Mouse (Mus musculus): ENCODE results near the gene Slc11a2. TPM values are rescaled to one million over a fixed set of nuclear protein-coding genes. Genes with fewer than 3 reads are reported as not detected.

Slc11a2 gene
- 19.7 and 30.4 TPM in 2 replicates for total RNA-seq (2017)

- no peak for ATAC-seq (replicated peaks; ENCODE audit: low read depth, poor library complexity, severe bottlenecking)
These were observed at the start of gene Slc11a2 for GRCm38 (mm10) chr15:100424396-100425122. Gene Slc11a2, minus strand, starts transcription at chr15:100425072.

DNA sequence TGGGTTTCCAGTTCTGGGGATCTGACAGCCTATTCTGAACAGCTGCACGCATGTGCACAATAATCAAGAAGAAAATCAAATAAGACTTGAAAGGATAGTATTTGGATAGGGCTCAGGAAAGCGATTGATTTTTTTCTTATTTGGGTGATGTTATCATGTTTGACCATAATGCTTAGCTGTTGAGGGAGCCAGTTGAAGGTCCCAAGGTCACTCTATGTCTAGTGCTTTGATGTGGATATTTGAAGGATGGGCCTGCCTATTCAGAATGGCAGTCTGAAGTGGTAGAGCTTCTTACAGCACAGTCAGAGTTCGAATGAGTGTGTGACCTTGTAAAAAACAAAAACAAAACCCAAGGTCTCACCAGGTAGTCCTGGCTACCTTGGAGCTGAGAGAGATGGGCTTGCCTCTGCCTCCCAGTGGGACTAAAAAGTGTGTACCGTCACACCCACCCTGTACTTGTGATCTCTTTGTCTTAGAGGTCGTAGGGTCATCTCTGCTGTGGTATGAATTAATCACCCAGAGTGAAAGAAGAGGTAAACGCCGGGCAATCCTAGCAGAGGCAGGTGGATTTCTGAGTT, 49.1 kb upstream of the Slc11a2 start:
- no peak for ATAC-seq (replicated peaks; ENCODE audit: low read depth, poor library complexity, severe bottlenecking)

DNA sequence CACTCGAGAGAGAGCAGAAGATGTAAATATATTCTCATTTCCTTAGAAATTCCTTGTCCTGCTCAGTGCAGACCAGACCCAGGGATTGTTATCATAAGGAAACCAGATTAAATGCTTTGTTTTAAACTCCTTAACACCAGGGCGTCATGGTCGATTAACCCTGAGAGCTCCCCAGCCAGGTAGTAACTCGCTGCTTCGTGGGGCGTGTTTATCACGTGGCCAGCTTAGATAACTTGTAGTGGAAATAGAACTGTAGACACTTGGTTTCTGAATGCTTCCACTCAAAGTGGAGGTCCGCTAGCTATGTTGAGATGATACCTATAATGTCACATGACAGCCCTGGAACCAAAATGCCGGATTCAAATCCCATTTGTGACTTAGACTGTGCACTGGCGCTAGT, 45.2 kb upstream of the Slc11a2 start:
- ATAC-seq (replicated peaks; ENCODE audit: low read depth, poor library complexity, severe bottlenecking) = no peak

GRCm38 (mm10) chr15:100469189-100469545, 44.3 kb upstream of the Slc11a2 start:
- peak; percentile 20; the same call in 1 of the 2 replicates for ATAC-seq (replicated peaks; ENCODE audit: low read depth, poor library complexity, severe bottlenecking)

GRCm38 (mm10) chr15:100468295-100469188, 43.7 kb upstream of the Slc11a2 start, which contains the start of gene Letmd1:
Gene Letmd1, plus strand, starts transcription at chr15:100469023.
- peak; percentile 92 for ATAC-seq (replicated peaks; ENCODE audit: low read depth, poor library complexity, severe bottlenecking)

DNA sequence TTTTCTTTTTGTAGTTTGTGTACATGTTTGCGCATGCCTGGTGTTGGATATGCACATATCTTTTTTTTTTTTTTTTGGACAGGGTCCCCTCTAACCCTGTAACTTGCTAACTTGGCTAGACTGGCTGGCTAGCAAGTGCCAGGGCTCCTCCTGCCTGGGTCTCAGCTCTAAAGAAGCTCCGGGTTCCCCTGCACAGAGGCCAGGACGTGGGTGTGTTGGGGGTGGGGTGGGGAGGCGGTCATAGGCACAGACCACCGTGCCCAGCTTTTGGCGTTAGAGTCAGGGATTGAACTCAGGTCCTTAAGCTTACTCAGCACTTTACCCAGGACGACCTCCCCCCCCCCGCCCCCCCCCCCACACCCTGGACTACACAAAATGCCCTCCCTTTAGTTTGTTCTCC, 42.9 kb upstream of the Slc11a2 start:
- ATAC-seq (replicated peaks; ENCODE audit: low read depth, poor library complexity, severe bottlenecking) = no peak

GRCm38 (mm10) chr15:100465432-100465831, 40.6 kb upstream of the Slc11a2 start:
- no peak for ATAC-seq (replicated peaks; ENCODE audit: low read depth, poor library complexity, severe bottlenecking)

DNA sequence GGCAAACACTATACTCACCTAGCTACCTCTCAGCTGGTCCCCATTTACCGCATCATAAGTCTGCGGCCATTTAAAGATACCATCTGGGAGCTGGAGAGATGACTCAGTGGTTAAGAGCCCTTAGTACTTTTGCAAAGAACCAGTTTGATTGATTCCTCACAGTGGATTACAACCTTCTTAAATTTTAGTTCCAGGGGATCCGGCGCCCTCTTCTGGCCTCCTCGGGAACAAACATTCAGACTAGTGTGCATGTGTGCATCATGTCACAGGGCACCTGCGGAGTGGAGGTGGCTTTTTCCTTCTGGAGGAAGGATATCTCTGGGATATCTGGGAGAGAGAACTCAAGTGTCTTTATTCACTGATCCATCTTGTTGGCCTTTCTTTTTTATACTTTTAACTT, 38.8 kb upstream of the Slc11a2 start:
- peak; percentile 40; the same call in 1 of the 2 replicates for ATAC-seq (replicated peaks; ENCODE audit: low read depth, poor library complexity, severe bottlenecking)

- no peak for ATAC-seq (replicated peaks; ENCODE audit: low read depth, poor library complexity, severe bottlenecking)
These were observed 37.2 kb upstream of the Slc11a2 start for GRCm38 (mm10) chr15:100462086-100462485.

GRCm38 (mm10) chr15:100461646-100462045, 36.8 kb upstream of the Slc11a2 start:
- ATAC-seq (replicated peaks; ENCODE audit: low read depth, poor library complexity, severe bottlenecking) = peak; percentile 30

DNA sequence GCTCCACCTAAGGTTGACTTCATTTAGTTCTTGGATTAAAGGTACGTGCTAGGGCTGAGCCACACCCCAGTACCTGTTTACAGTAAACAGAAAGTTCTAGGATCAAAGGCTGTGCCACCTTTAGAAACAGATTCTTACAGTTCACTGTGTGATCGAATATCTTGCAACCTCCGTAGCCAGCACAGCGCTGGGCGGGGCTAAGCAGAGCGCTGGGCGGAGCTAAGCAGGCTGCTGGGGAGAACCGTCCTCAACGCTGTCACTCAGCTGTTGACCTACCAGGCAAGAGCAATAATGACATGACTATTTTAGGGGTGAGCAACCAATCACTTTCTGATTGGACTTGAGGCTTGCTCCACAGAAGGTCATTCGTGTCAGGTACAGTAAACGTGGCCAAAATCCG, 36.1 kb upstream of the Slc11a2 start:
- peak; percentile 75 for ATAC-seq (replicated peaks; ENCODE audit: low read depth, poor library complexity, severe bottlenecking)

DNA sequence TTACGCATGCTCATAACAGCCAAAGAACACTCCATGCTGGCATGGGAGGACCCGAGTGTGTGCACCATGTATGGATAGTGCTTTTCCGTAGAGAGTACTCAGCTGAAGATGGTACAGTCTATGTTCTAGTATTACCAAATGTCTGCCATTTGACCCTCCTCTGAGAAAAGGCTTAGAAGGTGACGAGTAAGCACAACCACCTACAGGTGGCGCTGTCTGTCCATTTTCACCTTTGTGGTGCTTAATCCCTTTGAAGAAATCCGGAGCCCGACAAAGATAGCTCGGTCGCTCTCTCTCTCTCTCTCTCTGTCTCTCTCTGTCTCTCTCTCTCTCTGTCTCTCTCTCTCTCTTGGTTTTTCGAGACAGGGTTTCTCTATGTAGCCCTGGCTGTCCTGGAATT, 33.2 kb upstream of the Slc11a2 start:
- ATAC-seq (replicated peaks; ENCODE audit: low read depth, poor library complexity, severe bottlenecking) = peak; percentile 51

GRCm38 (mm10) chr15:100457340-100457739, 32.5 kb upstream of the Slc11a2 start:
- peak; percentile 84 for ATAC-seq (replicated peaks; ENCODE audit: low read depth, poor library complexity, severe bottlenecking)

GRCm38 (mm10) chr15:100456356-100456991, 31.6 kb upstream of the Slc11a2 start:
- ATAC-seq (replicated peaks; ENCODE audit: low read depth, poor library complexity, severe bottlenecking) = no peak

DNA sequence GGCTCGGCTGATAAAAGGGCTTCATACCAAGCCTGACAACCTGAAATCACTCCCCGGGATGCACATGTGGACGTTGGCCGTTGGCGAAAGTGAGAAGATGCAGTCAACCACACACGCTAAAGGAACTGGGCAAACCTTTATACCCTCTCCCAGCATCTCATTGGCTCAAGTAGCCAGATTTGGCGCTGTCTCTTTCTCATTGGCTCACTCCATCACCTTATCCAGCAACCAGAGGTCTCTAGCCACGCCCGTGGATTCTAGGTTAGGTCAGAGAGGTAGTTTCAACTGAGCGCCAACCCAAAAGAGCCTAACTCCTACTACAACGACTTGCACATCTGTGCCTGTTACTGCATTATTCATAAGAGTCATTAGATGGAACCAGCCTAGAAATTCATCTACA, 27.6 kb upstream of the Slc11a2 start:
- no peak for ATAC-seq (replicated peaks; ENCODE audit: low read depth, poor library complexity, severe bottlenecking)

- ATAC-seq (replicated peaks; ENCODE audit: low read depth, poor library complexity, severe bottlenecking) = no peak
These were observed 26.4 kb upstream of the Slc11a2 start for GRCm38 (mm10) chr15:100451245-100451644.

DNA sequence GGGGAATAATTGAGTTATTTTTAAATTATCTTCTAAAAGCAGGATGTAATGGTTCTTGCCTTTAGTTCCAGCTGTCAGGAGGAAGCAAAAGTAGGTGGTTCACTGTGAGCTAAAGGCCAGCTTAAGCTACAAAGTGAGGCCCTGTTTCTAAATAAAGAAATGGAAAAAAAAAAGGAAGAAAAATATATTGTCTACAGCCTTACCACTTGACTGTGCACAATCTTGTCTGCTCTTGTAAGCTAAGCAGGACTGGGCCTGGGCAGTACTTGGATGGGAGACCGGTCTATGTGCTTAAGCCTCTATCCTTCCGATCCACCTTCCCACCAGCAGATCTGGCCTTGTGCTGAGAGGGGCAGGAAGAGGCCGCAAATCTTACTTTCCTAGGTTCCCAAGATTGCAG, 24.6 kb upstream of the Slc11a2 start:
- no peak for ATAC-seq (replicated peaks; ENCODE audit: low read depth, poor library complexity, severe bottlenecking)

DNA sequence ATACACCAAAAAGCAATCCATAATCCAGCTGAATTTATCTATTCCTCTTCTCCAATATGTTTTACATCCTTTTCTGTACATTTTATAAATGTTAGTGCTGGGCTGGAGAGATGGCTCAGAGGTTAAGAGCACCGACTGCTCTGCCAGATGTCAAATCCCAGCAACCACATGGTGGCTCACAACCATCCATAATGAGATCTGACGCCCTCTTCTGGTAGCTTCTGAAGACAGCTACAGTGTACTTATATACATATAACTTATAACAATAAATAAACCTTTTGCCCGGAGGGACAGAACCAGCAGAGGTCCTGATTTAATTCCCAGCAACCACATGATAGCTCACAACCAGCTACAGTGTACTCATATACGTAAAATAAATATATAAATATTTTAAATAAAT, 23.7 kb upstream of the Slc11a2 start:
- ATAC-seq (replicated peaks; ENCODE audit: low read depth, poor library complexity, severe bottlenecking) = no peak

DNA sequence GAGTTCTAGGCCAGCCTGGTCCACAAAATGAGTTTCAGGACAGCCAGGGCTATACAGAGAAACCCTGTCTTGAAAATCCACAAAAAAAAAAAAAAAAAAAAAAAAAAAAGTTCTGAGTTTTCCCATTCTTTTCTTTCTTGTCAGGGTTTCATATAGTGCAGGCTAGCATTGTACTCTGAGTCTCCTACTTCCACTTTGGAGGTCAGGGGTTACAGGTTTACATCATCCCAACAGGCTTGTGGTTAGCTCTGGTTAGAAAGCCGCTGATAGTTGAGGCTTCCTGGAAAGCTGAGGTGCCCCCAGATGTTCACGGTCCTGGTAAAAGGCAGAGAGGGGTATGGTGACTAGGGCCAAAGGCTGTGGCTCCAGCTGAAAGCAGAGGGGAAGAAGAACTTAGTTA, 22.0 kb upstream of the Slc11a2 start:
- ATAC-seq (replicated peaks; ENCODE audit: low read depth, poor library complexity, severe bottlenecking) = peak; percentile 67

GRCm38 (mm10) chr15:100443126-100443922, 18.5 kb upstream of the Slc11a2 start:
- ATAC-seq (replicated peaks; ENCODE audit: low read depth, poor library complexity, severe bottlenecking) = peak; percentile 99

Data from common myeloid progenitor, adult 5-6 weeks (primary cell).